Mouse (Mus musculus): ENCODE data around the gene Ccdc9b.

Gene Ccdc9b

GRCm38 (mm10) chr2:118761906-118762783, at the start of gene Ccdc9b:
Gene Ccdc9b, minus strand, starts transcription at chr2:118762661.
- DNase-seq (ENCODE audit: low spot score in 2 of 2): peak; percentile 70 to 89

- no peak for DNase-seq (ENCODE audit: low spot score in 2 of 2)
These were observed 48.4 kb upstream of the Ccdc9b start for GRCm38 (mm10) chr2:118810861-118811260.

- DNase-seq (ENCODE audit: low spot score in 2 of 2): no peak
These were observed 44.4 kb upstream of the Ccdc9b start for GRCm38 (mm10) chr2:118806860-118807259.

- no peak for DNase-seq (ENCODE audit: low spot score in 2 of 2)
These were observed 43.3 kb upstream of the Ccdc9b start for GRCm38 (mm10) chr2:118805756-118806155.

GRCm38 (mm10) chr2:118805137-118805536, 42.7 kb upstream of the Ccdc9b start:
- DNase-seq (ENCODE audit: low spot score in 2 of 2): no peak

- no peak for DNase-seq (ENCODE audit: low spot score in 2 of 2)
These were observed 42.0 kb upstream of the Ccdc9b start for GRCm38 (mm10) chr2:118804474-118804873.

GRCm38 (mm10) chr2:118802542-118803118, 40.2 kb upstream of the Ccdc9b start:
- no peak for DNase-seq (ENCODE audit: low spot score in 2 of 2)

- no peak for DNase-seq (ENCODE audit: low spot score in 2 of 2)
These were observed 31.2 kb upstream of the Ccdc9b start for GRCm38 (mm10) chr2:118793636-118794035.

GRCm38 (mm10) chr2:118792259-118792613, 29.8 kb upstream of the Ccdc9b start:
- no peak for DNase-seq (ENCODE audit: low spot score in 2 of 2)

GRCm38 (mm10) chr2:118791591-118792258, 29.3 kb upstream of the Ccdc9b start:
- DNase-seq (ENCODE audit: low spot score in 2 of 2): no peak

GRCm38 (mm10) chr2:118790551-118791525, 28.4 kb upstream of the Ccdc9b start:
- peak in 1 of 2 experiments; percentile 51 for DNase-seq (ENCODE audit: low spot score in 2 of 2)

- DNase-seq (ENCODE audit: low spot score in 2 of 2): no peak
These were observed 27.7 kb upstream of the Ccdc9b start for GRCm38 (mm10) chr2:118790221-118790550.

- no peak for DNase-seq (ENCODE audit: low spot score in 2 of 2)
These were observed 27.0 kb upstream of the Ccdc9b start for GRCm38 (mm10) chr2:118789501-118789900.

- DNase-seq (ENCODE audit: low spot score in 2 of 2): no peak
These were observed 24.1 kb upstream of the Ccdc9b start for GRCm38 (mm10) chr2:118786525-118786924.

- no peak for DNase-seq (ENCODE audit: low spot score in 2 of 2)
These were observed 21.2 kb upstream of the Ccdc9b start for GRCm38 (mm10) chr2:118783663-118784062.

GRCm38 (mm10) chr2:118783093-118783492, 20.6 kb upstream of the Ccdc9b start:
- no peak for DNase-seq (ENCODE audit: low spot score in 2 of 2)

GRCm38 (mm10) chr2:118782303-118782702, 19.8 kb upstream of the Ccdc9b start:
- DNase-seq (ENCODE audit: low spot score in 2 of 2): no peak

- DNase-seq (ENCODE audit: low spot score in 2 of 2): no peak
These were observed 18.7 kb upstream of the Ccdc9b start for GRCm38 (mm10) chr2:118781115-118781514.

- DNase-seq (ENCODE audit: low spot score in 2 of 2): peak; percentile 87 to 96
These were observed 17.3 kb upstream of the Ccdc9b start, which contains the start of gene Disp2 for GRCm38 (mm10) chr2:118779504-118780480. Gene Disp2, plus strand, starts transcription at chr2:118779719.

GRCm38 (mm10) chr2:118779065-118779464, 16.6 kb upstream of the Ccdc9b start:
- no peak for DNase-seq (ENCODE audit: low spot score in 2 of 2)
